Mouse (Mus musculus) layer of hippocampus, adult 11-12 months (tissue): ENCODE measurements around the gene Macrod1.

ENCODE experiments used
- DNase-seq: peaks from one replicate; pipeline ENCODE4 v3.0.0; 2022; ENCODE audit warnings: low spot score

Macrod1 gene

GRCm38 (mm10) chr19:7240291-7240690 is 183.7 kb downstream of the Macrod1 start:
- no peak for DNase-seq

- DNase-seq = peak; percentile 92
Observed at GRCm38 (mm10) chr19:7240782-7241690, 184.4 kb downstream of the Macrod1 start, which contains the start of gene Naa40. Naa40 (minus strand) TSS chr19:7241183.

GRCm38 (mm10) chr19:7246021-7246420 is 189.4 kb downstream of the Macrod1 start:
- no peak for DNase-seq
